Mouse (Mus musculus): ENCODE data around the gene Lmx1b. TPM values are rescaled to one million over a fixed set of nuclear protein-coding genes. Genes with fewer than 3 reads are reported as not detected.
A peak's percentile ranks its signal among the peaks of the same experiment; 100 is the strongest.

Lmx1b gene
- polyA plus RNA-seq, 1 experiment from 2014 or later: not detected

DNA sequence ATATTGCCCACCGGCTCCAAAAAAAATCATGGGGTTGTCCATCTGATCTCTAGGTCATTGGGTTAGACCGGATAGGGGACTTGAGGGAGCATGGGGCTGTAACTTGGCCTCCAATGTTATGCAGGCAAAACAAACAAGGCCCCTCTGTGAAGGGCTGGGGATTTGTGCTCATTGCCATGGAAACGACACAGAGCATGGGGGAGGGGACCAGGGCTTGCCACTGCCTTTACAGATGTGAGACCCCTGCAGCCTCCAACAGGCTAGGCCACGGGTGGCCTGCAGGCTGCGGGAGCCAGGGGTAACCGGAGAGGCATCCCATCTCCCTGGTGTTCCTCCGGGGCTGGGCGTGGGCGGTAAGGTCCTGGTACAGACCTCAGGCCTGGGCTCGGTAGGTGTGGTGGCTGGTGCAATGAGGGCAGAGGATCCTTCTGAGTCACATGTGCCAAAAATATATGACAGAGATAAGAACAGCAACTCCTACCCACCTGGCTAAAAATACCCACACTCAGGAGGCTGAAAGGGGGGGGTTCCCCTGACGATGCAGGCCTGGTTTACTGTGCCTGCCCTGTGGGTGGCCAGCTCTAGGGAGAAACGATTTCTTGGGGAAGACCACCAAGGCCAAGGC is 47.3 kb downstream of the Lmx1b start:
- Histone ChIP-seq H3K27me3 (ENCODE audit: control insufficient read depth, insufficient read depth, low read depth, low read length) (no peaks in the 10 kb centered on the region), H3K4me3 (ENCODE audit: low read length) (no peak overlapping the region), H3K9me3 (ENCODE audit: control insufficient read depth, low read length) (no peaks in the 10 kb centered on the region), H3K4me1 (replicated peaks; ENCODE audit: control insufficient read depth, insufficient read depth, low read length) (peaks cover 12% of the 10 kb centered on the region), H3K4me2 (ENCODE audit: low read depth, low read length) (no peak overlapping the region), H3K9ac (ENCODE audit: low read length) (no peak overlapping the region), H3K36me3 (ENCODE audit: control insufficient read depth, insufficient read depth, low read length) (no peaks in the 10 kb centered on the region), H3K27ac (ENCODE audit: low read length) (no peak overlapping the region)
- WGBS: 25% methylated on average over 12 of the region's 12 CpGs
- ATAC-seq (ENCODE audit: low read depth): no peak; the same call in 1 of the 2 replicates

DNA sequence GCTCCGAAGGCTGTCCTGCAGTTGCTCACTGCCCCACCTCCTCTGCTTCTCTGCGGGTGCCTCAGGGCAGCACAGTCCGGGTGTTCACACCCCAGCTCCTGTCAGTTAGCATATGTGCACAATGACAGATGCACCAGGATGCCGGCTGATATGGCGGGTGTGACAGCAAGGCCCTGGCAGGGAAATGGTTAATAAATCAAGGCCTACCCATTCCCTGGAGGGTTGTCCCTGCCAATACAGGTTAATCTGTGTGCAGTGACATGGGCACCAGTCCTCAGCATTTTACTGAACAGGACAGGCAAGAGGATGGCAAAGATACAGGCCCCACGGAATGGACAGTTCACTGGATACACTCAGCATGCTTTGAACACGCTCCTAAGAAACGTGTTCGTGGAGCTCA is 51.0 kb downstream of the Lmx1b start:
- H3K36me3 ChIP-seq (ENCODE audit: control insufficient read depth, insufficient read depth, low read length): no peaks in the 10 kb centered on the region
- no peak overlapping the region for H3K9ac ChIP-seq (ENCODE audit: low read length)
- peaks cover 20% of the 10 kb centered on the region for H3K4me1 ChIP-seq (replicated peaks; ENCODE audit: control insufficient read depth, insufficient read depth, low read length)
- H3K4me2 ChIP-seq (ENCODE audit: low read depth, low read length): no peak overlapping the region
- WGBS: 69% methylated on average over 9 of the region's 9 CpGs
- peaks cover 7% of the 10 kb centered on the region for H3K27me3 ChIP-seq (ENCODE audit: control insufficient read depth, insufficient read depth, low read depth, low read length)
- H3K4me3 ChIP-seq (ENCODE audit: low read length): no peak overlapping the region
- H3K9me3 ChIP-seq (ENCODE audit: control insufficient read depth, low read length): no peaks in the 10 kb centered on the region
- no peak for ATAC-seq (ENCODE audit: low read depth)
- no peak overlapping the region for H3K27ac ChIP-seq (ENCODE audit: low read length)

DNA sequence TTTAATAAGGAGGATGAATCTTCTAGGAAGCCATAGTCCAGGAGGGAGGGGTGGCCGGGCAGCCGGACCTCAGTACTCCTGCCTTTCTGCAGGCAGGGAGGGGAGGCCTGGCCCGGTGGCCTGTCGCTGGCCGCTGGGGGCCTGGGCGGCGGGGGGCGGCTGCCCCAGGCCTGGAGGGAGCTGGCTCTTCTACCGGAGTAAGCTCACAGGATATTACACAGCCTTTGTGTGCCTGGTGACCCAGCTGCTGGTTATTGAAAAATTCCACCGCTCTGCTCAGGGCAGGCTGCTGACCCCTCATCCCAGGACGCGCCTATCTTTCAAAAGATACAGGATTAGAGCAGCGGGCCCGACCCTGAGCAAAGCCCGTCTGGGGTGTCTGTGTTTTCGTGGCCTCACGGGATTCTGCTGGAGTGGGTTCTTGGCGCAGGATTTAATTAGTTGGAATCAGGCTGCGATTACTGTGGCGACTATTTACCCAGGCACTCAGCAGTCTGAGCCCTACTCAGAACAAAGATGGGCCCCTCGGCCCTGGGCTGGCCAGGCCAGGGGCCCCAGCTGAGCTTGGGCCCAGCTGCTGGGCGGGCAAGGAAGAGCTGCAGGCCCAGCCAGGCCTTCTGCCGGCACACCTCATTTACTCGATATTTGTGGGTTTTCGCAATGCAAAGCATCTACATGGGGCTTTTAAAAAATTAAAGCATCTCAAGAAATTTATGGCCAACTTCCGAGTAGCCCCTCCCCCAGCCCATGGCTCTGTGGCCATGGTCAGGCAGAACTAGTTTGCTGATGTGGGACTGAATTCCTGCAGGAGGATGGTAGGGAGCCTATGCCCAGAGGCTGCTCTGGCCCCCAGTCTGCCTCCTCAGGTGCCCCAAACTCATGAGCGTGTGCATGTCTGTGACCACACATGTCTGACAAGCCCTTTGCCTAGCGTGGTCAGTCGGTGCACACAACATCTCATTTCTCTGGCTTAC is 55.1 kb downstream of the Lmx1b start:
- Histone ChIP-seq H3K4me2 (ENCODE audit: low read depth, low read length) (peak overlapping the region; percentile 24), H3K4me1 (replicated peaks; ENCODE audit: control insufficient read depth, insufficient read depth, low read length) (peaks cover 28% of the 10 kb centered on the region), H3K36me3 (ENCODE audit: control insufficient read depth, insufficient read depth, low read length) (no peaks in the 10 kb centered on the region), H3K9ac (ENCODE audit: low read length) (0 out of 2 replicates have a peak overlapping the region, but pooled peaks have one; percentile 19), H3K27me3 (ENCODE audit: control insufficient read depth, insufficient read depth, low read depth, low read length) (peaks cover 28% of the 10 kb centered on the region), H3K9me3 (ENCODE audit: control insufficient read depth, low read length) (no peaks in the 10 kb centered on the region), H3K4me3 (ENCODE audit: low read length) (no peak overlapping the region), H3K27ac (ENCODE audit: low read length) (no peak overlapping the region; the same call in 1 of the 2 replicates)
- WGBS: 28% methylated on average over 29 of the region's 29 CpGs
- ATAC-seq (ENCODE audit: low read depth): peak; percentile 37; the same call in 1 of the 2 replicates

DNA sequence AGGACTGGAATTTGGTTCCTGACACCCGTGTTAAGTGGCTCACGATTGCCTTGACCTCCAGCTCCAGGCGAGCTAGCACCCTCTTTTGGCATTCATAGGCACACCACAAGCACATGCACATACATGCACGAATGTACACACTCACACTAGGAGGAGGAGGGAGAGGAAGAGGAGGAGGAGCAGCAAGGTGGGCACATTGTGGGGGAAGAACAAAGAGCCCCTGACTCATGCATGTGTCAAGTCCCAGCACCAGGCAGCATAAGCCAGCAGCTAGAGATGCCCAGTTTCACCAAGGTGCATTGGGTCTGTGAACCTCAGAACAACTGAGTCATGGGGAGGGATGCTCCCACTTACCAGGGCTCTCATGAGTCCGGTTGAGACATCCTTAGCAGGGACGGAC is 56.5 kb downstream of the Lmx1b start:
- 26% methylated on average over 6 of the region's 6 CpGs for WGBS
- peaks cover 41% of the 10 kb centered on the region for H3K27me3 ChIP-seq (ENCODE audit: control insufficient read depth, insufficient read depth, low read depth, low read length)
- H3K36me3 ChIP-seq (ENCODE audit: control insufficient read depth, insufficient read depth, low read length): no peaks in the 10 kb centered on the region
- no peaks in the 10 kb centered on the region for H3K9me3 ChIP-seq (ENCODE audit: control insufficient read depth, low read length)
- no peak overlapping the region for H3K27ac ChIP-seq (ENCODE audit: low read length)
- H3K4me2 ChIP-seq (ENCODE audit: low read depth, low read length): no peak overlapping the region
- no peak overlapping the region for H3K4me3 ChIP-seq (ENCODE audit: low read length)
- H3K9ac ChIP-seq (ENCODE audit: low read length): no peak overlapping the region
- ATAC-seq (ENCODE audit: low read depth): no peak
- H3K4me1 ChIP-seq (replicated peaks; ENCODE audit: control insufficient read depth, insufficient read depth, low read length): peaks cover 28% of the 10 kb centered on the region

DNA sequence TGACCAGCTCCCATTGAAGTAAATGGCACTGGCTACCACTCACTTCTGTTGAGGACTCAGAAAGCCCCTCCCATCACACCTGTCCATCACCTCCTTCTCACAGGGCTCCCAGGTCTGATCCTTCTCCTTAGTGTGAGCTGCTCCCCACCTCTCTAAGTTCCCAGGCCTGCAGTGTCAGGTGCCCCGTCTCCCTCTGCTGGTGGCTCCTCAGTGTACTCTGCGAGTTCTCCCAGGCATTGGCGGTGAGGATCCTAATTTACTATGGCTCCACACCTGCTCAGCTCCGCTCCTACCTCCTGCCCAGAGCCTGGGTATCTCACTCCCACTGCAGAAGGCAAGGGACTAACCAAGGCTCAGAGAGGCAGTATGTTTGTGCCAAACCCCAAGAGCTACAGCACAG is 57.0 kb downstream of the Lmx1b start:
- H3K4me3 ChIP-seq (ENCODE audit: low read length): no peak overlapping the region
- H3K27ac ChIP-seq (ENCODE audit: low read length): no peak overlapping the region
- WGBS: 14% methylated on average over 4 of the region's 4 CpGs
- peaks cover 28% of the 10 kb centered on the region for H3K4me1 ChIP-seq (replicated peaks; ENCODE audit: control insufficient read depth, insufficient read depth, low read length)
- H3K9ac ChIP-seq (ENCODE audit: low read length): no peak overlapping the region
- no peaks in the 10 kb centered on the region for H3K9me3 ChIP-seq (ENCODE audit: control insufficient read depth, low read length)
- H3K36me3 ChIP-seq (ENCODE audit: control insufficient read depth, insufficient read depth, low read length): no peaks in the 10 kb centered on the region
- no peak overlapping the region for H3K4me2 ChIP-seq (ENCODE audit: low read depth, low read length)
- H3K27me3 ChIP-seq (ENCODE audit: control insufficient read depth, insufficient read depth, low read depth, low read length): peaks cover 45% of the 10 kb centered on the region
- no peak for ATAC-seq (ENCODE audit: low read depth)

DNA sequence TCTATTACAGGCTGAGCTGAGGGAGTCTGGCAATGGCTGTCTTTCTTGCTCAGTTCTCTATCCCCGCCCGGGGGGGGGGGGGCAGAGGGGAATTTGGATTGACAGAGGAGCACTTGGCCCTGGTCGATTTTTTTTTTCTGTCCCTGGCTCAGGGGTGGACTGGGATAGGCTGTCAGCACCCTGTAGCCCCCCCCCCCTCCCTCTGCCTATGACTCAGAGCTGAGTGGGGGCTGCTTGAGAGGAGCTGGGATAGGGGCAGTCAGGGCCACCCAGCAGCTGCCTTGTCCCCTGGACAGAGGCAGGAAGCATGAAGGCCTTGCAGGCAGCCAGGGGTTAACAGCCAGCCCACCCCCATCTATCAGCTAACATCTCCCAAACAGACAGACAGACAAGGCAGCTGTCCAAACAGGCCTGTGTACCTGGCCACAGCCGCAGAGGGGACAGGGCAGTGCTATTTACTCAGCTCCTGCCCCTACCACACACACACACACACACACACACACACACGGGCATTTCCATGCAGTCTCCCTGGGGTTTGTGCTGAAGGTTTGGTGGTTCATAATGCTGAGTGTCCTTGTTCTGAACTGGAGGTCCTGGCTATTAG is 57.8 kb downstream of the Lmx1b start:
- 4% methylated on average over 5 of the region's 5 CpGs for WGBS
- H3K4me2 ChIP-seq (ENCODE audit: low read depth, low read length): no peak overlapping the region
- H3K9me3 ChIP-seq (ENCODE audit: control insufficient read depth, low read length): no peaks in the 10 kb centered on the region
- no peak overlapping the region for H3K9ac ChIP-seq (ENCODE audit: low read length)
- ATAC-seq (ENCODE audit: low read depth): 0 out of 2 replicates have a peak, but pooled peaks have one; percentile 14
- H3K4me3 ChIP-seq (ENCODE audit: low read length): no peak overlapping the region
- H3K27ac ChIP-seq (ENCODE audit: low read length): no peak overlapping the region
- H3K27me3 ChIP-seq (ENCODE audit: control insufficient read depth, insufficient read depth, low read depth, low read length): peaks cover 50% of the 10 kb centered on the region
- no peaks in the 10 kb centered on the region for H3K36me3 ChIP-seq (ENCODE audit: control insufficient read depth, insufficient read depth, low read length)
- H3K4me1 ChIP-seq (replicated peaks; ENCODE audit: control insufficient read depth, insufficient read depth, low read length): peaks cover 28% of the 10 kb centered on the region

DNA sequence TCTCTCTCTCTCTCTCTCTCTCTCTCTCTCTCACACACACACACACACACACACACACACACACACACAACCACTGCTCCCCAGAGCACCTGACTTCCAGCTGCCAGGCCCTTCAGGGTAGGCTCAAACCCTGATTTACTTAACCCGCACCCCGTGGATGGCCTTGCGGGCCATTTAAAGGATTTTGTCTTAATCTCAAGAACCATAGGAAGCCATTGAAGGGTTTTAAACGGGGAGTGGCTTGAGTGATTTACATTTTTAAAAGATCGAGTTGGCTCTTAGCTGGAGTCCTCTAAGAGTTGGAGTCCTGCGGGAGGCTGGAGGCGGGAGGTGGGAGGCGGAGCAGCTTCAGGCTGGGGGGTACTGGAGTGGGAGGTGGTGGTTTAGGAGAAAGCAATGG is 58.4 kb downstream of the Lmx1b start:
- WGBS: 10% methylated on average over 8 of the region's 8 CpGs
- Histone ChIP-seq H3K27me3 (ENCODE audit: control insufficient read depth, insufficient read depth, low read depth, low read length) (peaks cover 50% of the 10 kb centered on the region), H3K27ac (ENCODE audit: low read length) (no peak overlapping the region), H3K9me3 (ENCODE audit: control insufficient read depth, low read length) (no peaks in the 10 kb centered on the region), H3K4me3 (ENCODE audit: low read length) (no peak overlapping the region), H3K36me3 (ENCODE audit: control insufficient read depth, insufficient read depth, low read length) (no peaks in the 10 kb centered on the region), H3K9ac (ENCODE audit: low read length) (no peak overlapping the region), H3K4me1 (replicated peaks; ENCODE audit: control insufficient read depth, insufficient read depth, low read length) (peaks cover 28% of the 10 kb centered on the region), H3K4me2 (ENCODE audit: low read depth, low read length) (no peak overlapping the region)
- no peak for ATAC-seq (ENCODE audit: low read depth)

DNA sequence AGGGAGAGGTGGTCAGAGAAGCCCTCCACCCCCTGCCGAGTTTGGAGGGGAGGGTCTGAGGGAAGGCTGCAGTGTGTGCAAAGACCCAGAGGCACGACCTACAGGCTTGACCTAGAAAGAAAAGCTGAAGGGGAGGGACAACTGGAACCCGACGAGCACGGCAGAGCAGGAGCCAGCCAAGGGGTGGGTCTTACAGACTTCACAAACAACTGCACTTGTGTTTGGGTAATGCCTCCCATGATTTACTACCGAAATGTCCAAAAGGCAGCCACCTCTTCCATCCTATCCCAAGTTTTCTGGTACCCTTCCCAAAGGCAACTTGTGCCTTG is 58.9 kb downstream of the Lmx1b start:
- Histone ChIP-seq H3K36me3 (ENCODE audit: control insufficient read depth, insufficient read depth, low read length) (no peaks in the 10 kb centered on the region), H3K27ac (ENCODE audit: low read length) (no peak overlapping the region), H3K9me3 (ENCODE audit: control insufficient read depth, low read length) (no peaks in the 10 kb centered on the region), H3K4me2 (ENCODE audit: low read depth, low read length) (no peak overlapping the region), H3K27me3 (ENCODE audit: control insufficient read depth, insufficient read depth, low read depth, low read length) (peaks cover 50% of the 10 kb centered on the region), H3K4me3 (ENCODE audit: low read length) (no peak overlapping the region), H3K9ac (ENCODE audit: low read length) (no peak overlapping the region), H3K4me1 (replicated peaks; ENCODE audit: control insufficient read depth, insufficient read depth, low read length) (peaks cover 28% of the 10 kb centered on the region)
- 0% methylated on average over 6 of the region's 6 CpGs for WGBS
- ATAC-seq (ENCODE audit: low read depth): 0 out of 2 replicates have a peak, but pooled peaks have one; percentile 23
